Mouse (Mus musculus): ENCODE results near the gene Rnf135. TPM values are rescaled to one million over a fixed set of nuclear protein-coding genes. Genes with fewer than 3 reads are reported as not detected.
"Not testable (repeated sequence)": the region's sequence is repeated elsewhere in the genome, so short reads cannot be mapped to it uniquely, and the experiment has no call there.

Gene Rnf135
- polyA plus RNA-seq, 2 experiments = 6.0 TPM

DNA sequence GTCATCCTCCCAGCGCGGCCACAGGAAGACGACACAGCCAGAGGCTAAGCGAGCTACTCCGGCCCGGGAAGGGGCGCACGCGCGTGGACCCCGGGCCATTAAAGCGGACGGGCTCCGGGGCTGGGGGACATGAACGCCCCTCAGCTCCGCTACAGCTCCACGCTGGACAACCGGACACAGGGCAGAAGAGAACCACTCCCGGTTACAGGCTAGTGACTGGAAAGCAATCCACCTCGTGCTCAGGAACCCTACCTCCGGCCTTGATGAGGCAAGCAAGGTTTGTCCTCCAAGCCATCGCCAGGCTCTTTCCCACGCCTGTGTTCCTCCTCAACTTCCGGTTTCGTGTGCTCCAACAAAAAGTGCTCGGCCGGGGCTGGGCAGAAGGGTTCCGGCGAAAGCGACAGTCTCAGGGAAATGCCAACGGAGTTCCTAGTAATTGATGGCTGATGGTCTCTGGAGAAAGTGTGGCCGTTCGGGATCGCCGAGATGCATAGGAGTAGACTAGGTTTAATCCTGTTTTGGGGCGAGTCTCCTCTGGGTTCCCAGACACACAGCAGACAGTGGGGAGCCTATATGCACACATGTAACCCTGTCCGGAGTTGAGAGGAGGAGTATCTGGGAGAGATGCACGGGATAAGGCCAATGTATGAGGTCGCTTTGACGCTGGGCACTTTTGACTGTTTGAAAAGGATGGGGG is 41.7 kb upstream of the Rnf135 start, which contains the start of gene Tefm:
Gene Tefm, minus strand, starts transcription at position 351 of the 697 bp plus-strand sequence.
- H3K4me3 ChIP-seq (replicated peaks; ENCODE audit: low read length) = peak within 1 kb of the TSS; percentile 66
- peak; percentile 85 for DNase-seq (ENCODE audit: low spot score)
- 1% methylated on average over 38 of the region's 40 CpGs for WGBS

DNA sequence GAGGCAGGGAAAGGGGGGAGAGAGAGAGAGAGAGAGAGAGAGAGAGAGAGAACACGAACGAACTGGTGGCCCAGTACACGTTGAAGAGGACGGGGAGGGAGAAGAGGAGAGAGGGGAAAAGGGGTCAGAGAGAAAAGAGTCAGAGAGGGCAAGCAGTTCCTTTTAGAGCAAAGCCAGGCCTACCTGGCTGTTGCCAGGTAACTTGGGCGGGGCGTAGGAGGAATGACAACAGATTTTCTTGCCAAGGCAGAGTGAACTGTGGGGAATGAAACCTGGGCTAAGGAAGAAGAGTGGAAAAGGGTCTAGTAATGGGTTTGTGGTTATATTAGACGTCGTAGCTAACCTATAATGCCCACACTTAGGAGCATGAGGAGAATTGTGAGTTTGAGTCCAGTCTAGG is 40.8 kb upstream of the Rnf135 start:
- H3K27me3 ChIP-seq (ENCODE audit: control insufficient read depth, insufficient read depth, low read length) = no peaks in the 10 kb centered on the region
- no peak for TF ChIP-seq POLR2A (IDR thresholded peaks at IDR 0.05; ENCODE audit: borderline replicate concordance, extremely low read depth, insufficient read depth, insufficient read length)
- peaks cover 6% of the 10 kb centered on the region; the same call in 1 of the 2 replicates for H3K36me3 ChIP-seq (ENCODE audit: control insufficient read depth, insufficient read depth, low read length)
- DNase-seq (ENCODE audit: low spot score) (no peak), ATAC-seq (ENCODE audit: low FRiP score, low read depth) (no peak)
- 46% methylated on average over 8 of the region's 8 CpGs for WGBS
- H3K9me3 ChIP-seq (ENCODE audit: control insufficient read depth, low read length) = no peaks in the 10 kb centered on the region
- H3K27ac ChIP-seq (replicated peaks; ENCODE audit: low read depth, low read length) = no peak overlapping the region
- peak overlapping the region; percentile 71; the same call in 1 of the 2 replicates for H3K9ac ChIP-seq (ENCODE audit: low read depth, low read length, severe bottlenecking)
- peak overlapping the region; percentile 66 for H3K4me3 ChIP-seq (replicated peaks; ENCODE audit: low read length)
- H3K4me1 ChIP-seq (ENCODE audit: control insufficient read depth, insufficient read depth, low read length) = peaks cover 8% of the 10 kb centered on the region; the same call in 1 of the 2 replicates
- H3K4me2 ChIP-seq (replicated peaks; ENCODE audit: low read depth, low read length, severe bottlenecking) = peak overlapping the region; percentile 64

More for the DNA sequence above, 41.7 kb upstream of the Rnf135 start, which contains the start of gene Tefm:
- Histone ChIP-seq H3K27ac (replicated peaks; ENCODE audit: low read depth, low read length) (peak within 1 kb of the TSS; percentile 76), H3K9ac (ENCODE audit: low read depth, low read length, severe bottlenecking) (peak within 1 kb of the TSS; percentile 71), H3K9me3 (ENCODE audit: control insufficient read depth, low read length) (no peaks in the 10 kb centered on the region), H3K27me3 (ENCODE audit: control insufficient read depth, insufficient read depth, low read length) (no peaks in the 10 kb centered on the region), H3K4me1 (ENCODE audit: control insufficient read depth, insufficient read depth, low read length) (peaks cover 8% of the 10 kb centered on the region; the same call in 1 of the 2 replicates), H3K36me3 (ENCODE audit: control insufficient read depth, insufficient read depth, low read length) (peaks cover 13% of the 10 kb centered on the region), H3K4me2 (replicated peaks; ENCODE audit: low read depth, low read length, severe bottlenecking) (peak within 1 kb of the TSS; percentile 64)
- TF ChIP-seq POLR2A (IDR thresholded peaks at IDR 0.05; ENCODE audit: borderline replicate concordance, extremely low read depth, insufficient read depth, insufficient read length) = peak; percentile 66; the same call in 1 of the 2 replicates
- peak; percentile 92 for ATAC-seq (ENCODE audit: low FRiP score, low read depth)

DNA sequence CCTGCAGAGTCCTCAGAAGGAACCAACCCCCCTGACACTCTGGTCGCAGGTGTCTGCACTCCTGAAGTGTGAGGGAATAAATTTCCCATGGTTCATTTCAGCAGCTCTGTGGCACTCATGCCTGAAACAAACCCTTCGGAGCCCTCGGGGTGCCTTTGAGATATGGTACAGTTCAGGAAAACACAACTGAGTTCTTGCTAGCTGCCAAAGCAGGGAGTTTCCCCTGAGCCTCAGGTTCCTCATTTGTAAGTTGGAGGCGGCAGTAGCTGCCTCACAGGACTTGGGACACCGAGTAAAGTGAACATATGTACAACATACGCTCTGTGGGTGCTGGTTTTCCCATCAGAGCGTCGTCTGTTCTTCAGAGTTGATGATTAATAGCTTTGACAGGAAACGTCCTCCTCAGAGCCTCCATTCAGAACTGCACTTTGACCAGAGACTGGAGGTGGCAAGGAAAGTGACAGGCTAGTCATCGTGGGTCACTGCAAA is 37.8 kb upstream of the Rnf135 start:
- no peak for DNase-seq (ENCODE audit: low spot score)
- Histone ChIP-seq H3K27me3 (ENCODE audit: control insufficient read depth, insufficient read depth, low read length) (no peaks in the 10 kb centered on the region), H3K9ac (ENCODE audit: low read depth, low read length, severe bottlenecking) (no peak overlapping the region), H3K4me3 (replicated peaks; ENCODE audit: low read length) (no peak overlapping the region), H3K27ac (replicated peaks; ENCODE audit: low read depth, low read length) (no peak overlapping the region), H3K4me2 (replicated peaks; ENCODE audit: low read depth, low read length, severe bottlenecking) (no peak overlapping the region), H3K9me3 (ENCODE audit: control insufficient read depth, low read length) (no peaks in the 10 kb centered on the region), H3K4me1 (ENCODE audit: control insufficient read depth, insufficient read depth, low read length) (peaks cover 7% of the 10 kb centered on the region; the same call in 1 of the 2 replicates), H3K36me3 (ENCODE audit: control insufficient read depth, insufficient read depth, low read length) (no peaks in the 10 kb centered on the region)
- WGBS = 50% methylated on average over 10 of the region's 10 CpGs
- no peak for TF ChIP-seq POLR2A (IDR thresholded peaks at IDR 0.05; ENCODE audit: borderline replicate concordance, extremely low read depth, insufficient read depth, insufficient read length)
- no peak for ATAC-seq (ENCODE audit: low FRiP score, low read depth)

DNA sequence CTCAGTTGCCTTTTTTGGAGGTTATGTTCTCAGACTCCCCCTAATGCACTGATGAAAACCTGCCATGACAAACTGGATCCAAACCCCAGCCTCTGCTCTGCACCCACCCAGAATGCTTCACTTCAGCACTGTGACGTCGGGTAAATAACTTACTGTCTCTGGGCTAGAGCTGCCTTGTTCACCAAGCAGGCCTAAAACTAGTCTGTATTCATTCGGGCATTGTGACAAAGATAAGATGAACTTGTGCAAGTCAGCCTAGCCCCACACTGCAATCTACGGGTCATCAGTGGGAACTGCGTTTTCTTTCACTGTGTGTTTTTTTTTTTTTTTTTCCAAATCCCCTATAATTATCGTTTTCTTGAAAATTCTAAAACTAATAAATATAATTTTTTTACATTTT is 35.9 kb upstream of the Rnf135 start:
- peaks cover 3% of the 10 kb centered on the region; the same call in 1 of the 2 replicates for H3K4me1 ChIP-seq (ENCODE audit: control insufficient read depth, insufficient read depth, low read length)
- no peak for TF ChIP-seq POLR2A (IDR thresholded peaks at IDR 0.05; ENCODE audit: borderline replicate concordance, extremely low read depth, insufficient read depth, insufficient read length)
- H3K27me3 ChIP-seq (ENCODE audit: control insufficient read depth, insufficient read depth, low read length) = no peaks in the 10 kb centered on the region
- 80% methylated on average over 6 of the region's 6 CpGs for WGBS
- no peak overlapping the region for H3K9ac ChIP-seq (ENCODE audit: low read depth, low read length, severe bottlenecking)
- H3K27ac ChIP-seq (replicated peaks; ENCODE audit: low read depth, low read length) = no peak overlapping the region
- ATAC-seq (ENCODE audit: low FRiP score, low read depth) = no peak
- no peak for DNase-seq (ENCODE audit: low spot score)
- no peak overlapping the region for H3K4me2 ChIP-seq (replicated peaks; ENCODE audit: low read depth, low read length, severe bottlenecking)
- no peak overlapping the region for H3K4me3 ChIP-seq (replicated peaks; ENCODE audit: low read length)
- H3K36me3 ChIP-seq (ENCODE audit: control insufficient read depth, insufficient read depth, low read length) = no peaks in the 10 kb centered on the region
- H3K9me3 ChIP-seq (ENCODE audit: control insufficient read depth, low read length) = no peaks in the 10 kb centered on the region

DNA sequence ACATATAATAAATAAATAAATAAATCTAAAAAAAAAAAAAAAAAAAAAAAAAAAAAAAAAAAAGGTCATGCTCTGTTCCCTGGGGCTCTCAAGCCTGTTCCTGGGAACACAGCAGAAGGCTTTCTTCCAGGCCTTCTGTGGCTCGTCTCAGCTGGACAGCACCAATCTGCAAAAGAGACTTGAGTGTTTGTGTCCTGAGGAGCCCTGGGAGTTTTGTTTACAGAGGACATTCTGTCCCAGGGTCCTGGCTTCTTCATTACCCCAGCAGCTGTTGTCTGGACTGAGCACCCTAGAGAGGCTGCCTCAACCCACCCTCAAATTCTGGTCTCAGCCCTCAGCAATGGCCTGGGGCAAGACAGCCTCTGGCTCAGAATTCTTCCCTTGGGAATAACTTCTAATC is 35.3 kb upstream of the Rnf135 start:
- Histone ChIP-seq H3K4me1 (ENCODE audit: control insufficient read depth, insufficient read depth, low read length) (no peaks in the 10 kb centered on the region), H3K27ac (replicated peaks; ENCODE audit: low read depth, low read length) (no peak overlapping the region), H3K4me3 (replicated peaks; ENCODE audit: low read length) (no peak overlapping the region), H3K27me3 (ENCODE audit: control insufficient read depth, insufficient read depth, low read length) (peaks cover 1% of the 10 kb centered on the region; the same call in 1 of the 2 replicates), H3K36me3 (ENCODE audit: control insufficient read depth, insufficient read depth, low read length) (no peaks in the 10 kb centered on the region), H3K9ac (ENCODE audit: low read depth, low read length, severe bottlenecking) (no peak overlapping the region), H3K4me2 (replicated peaks; ENCODE audit: low read depth, low read length, severe bottlenecking) (no peak overlapping the region), H3K9me3 (ENCODE audit: control insufficient read depth, low read length) (no peaks in the 10 kb centered on the region)
- DNase-seq (ENCODE audit: low spot score) (no peak), ATAC-seq (ENCODE audit: low FRiP score, low read depth) (no peak)
- WGBS = 47% methylated on average over 1 of the region's 1 CpGs
- no peak for TF ChIP-seq POLR2A (IDR thresholded peaks at IDR 0.05; ENCODE audit: borderline replicate concordance, extremely low read depth, insufficient read depth, insufficient read length)

DNA sequence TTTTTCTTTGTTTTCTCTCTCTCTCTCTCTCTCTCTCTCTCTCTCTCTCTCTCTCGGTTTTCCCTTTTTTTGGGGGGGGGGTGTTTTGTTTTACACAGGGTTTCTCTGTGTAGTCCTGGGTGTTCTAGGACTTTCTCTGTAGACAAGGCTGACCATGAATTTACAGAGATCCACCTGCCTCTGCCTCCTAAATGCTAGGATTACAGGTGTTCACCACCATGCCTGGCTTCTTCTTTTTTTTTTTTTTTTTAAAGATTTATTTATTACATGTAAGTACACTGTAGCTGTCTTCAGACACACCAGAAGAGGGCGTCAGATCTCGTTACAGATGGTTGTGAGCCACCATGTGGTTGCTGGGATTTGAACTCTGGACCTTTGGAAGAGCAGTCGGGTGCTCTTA is 34.7 kb upstream of the Rnf135 start:
- not testable (repeated sequence) for H3K4me2 ChIP-seq (replicated peaks; ENCODE audit: low read depth, low read length, severe bottlenecking); H3K9ac ChIP-seq (ENCODE audit: low read depth, low read length, severe bottlenecking); H3K4me3 ChIP-seq (replicated peaks; ENCODE audit: low read length); H3K4me1 ChIP-seq (ENCODE audit: control insufficient read depth, insufficient read depth, low read length); DNase-seq (ENCODE audit: low spot score); H3K27ac ChIP-seq (replicated peaks; ENCODE audit: low read depth, low read length); ATAC-seq (ENCODE audit: low FRiP score, low read depth); H3K36me3 ChIP-seq (ENCODE audit: control insufficient read depth, insufficient read depth, low read length); H3K27me3 ChIP-seq (ENCODE audit: control insufficient read depth, insufficient read depth, low read length); H3K9me3 ChIP-seq (ENCODE audit: control insufficient read depth, low read length)
- 58% methylated on average over 2 of the region's 4 CpGs for WGBS

Measured in limb, embryonic 14.5 days (tissue).